Mouse (Mus musculus) thymus, adult 2 months (tissue): Measurements from ENCODE around the gene Rpap1. TPM values are rescaled to one million over a fixed set of nuclear protein-coding genes. Genes with fewer than 3 reads are reported as not detected.

Source experiments
- DNase-seq: peaks from one replicate; pipeline ENCODE4 v3.0.0; 2021
- H3K27ac ChIP-seq: fragments of 200-500 bp; 2 replicates; pipeline ENCODE4 v1.5.1; 2012; ENCODE audit warnings: low read length, control low read depth; ENCODE audit not compliant: control insufficient read depth, insufficient read depth
- H3K27me3 ChIP-seq: fragments of 200-500 bp; 2 replicates; pipeline ENCODE4 v1.6.1; 2012; ENCODE audit warnings: mild to moderate bottlenecking, low read length, moderate library complexity, mixed read lengths; ENCODE audit not compliant: control insufficient read depth, insufficient read depth
- H3K36me3 ChIP-seq: fragments of 200-500 bp; 2 replicates; pipeline ENCODE4 v1.6.1; 2012; ENCODE audit warnings: mild to moderate bottlenecking, low read length, moderate library complexity; ENCODE audit not compliant: control insufficient read depth, insufficient read depth
- H3K4me1 ChIP-seq: fragments of 200-500 bp; replicated peaks from 2 replicates; pipeline ENCODE4 v1.6.1; 2012; ENCODE audit warnings: low read length; ENCODE audit not compliant: control insufficient read depth, insufficient read depth
- H3K4me3 ChIP-seq: fragments of 200-500 bp; 2 replicates; pipeline ENCODE4 v1.5.1; 2012; ENCODE audit warnings: mild to moderate bottlenecking, low read length, control low read depth, moderate library complexity; ENCODE audit not compliant: control insufficient read depth, insufficient read depth
- CTCF ChIP-seq: fragments of 200-500 bp; IDR thresholded peaks from 2 replicates; pipeline ENCODE4 v1.5.1; 2012; ENCODE audit warnings: mild to moderate bottlenecking, control low read depth, low read length, moderate library complexity, borderline replicate concordance; ENCODE audit not compliant: control insufficient read depth, poor library complexity, insufficient read depth; ENCODE audit errors: extremely low read depth
- POLR2A ChIP-seq: fragments of 200-500 bp; IDR thresholded peaks from 2 replicates; pipeline ENCODE4 v1.6.1; 2012; ENCODE audit warnings: mild to moderate bottlenecking, low read length, control low read depth, moderate library complexity; ENCODE audit not compliant: control insufficient read depth, poor library complexity, insufficient read depth; ENCODE audit errors: extremely low read depth
- WGBS: fragments of 180-500 bp; shearing (Covaris S2); methylation state at CpG from one replicate; pipeline ENCODE4 v1.1.7; 2018; 5-methylcytosine and 5-hydroxymethylcytosine counted together
- polyA plus RNA-seq: library from polyadenylated mRNA; depleted of rRNA; stranded (reverse); fragments of >200 nt; gene quantifications from 2 replicates; pipeline ENCODE4 v1.2.3, GENCODE M21; 2012

Gene Rpap1
- polyA plus RNA-seq, 1 experiment: 54.6 TPM

- no peak for DNase-seq
- Histone ChIP-seq H3K27me3 (peaks cover 8% of the 10 kb centered on the region; the same call in 1 of the 2 replicates), H3K4me3 (no peak overlapping the region), H3K4me1 (peaks cover 1% of the 10 kb centered on the region; the same call in 1 of the 2 replicates), H3K36me3 (no peaks in the 10 kb centered on the region), H3K27ac (no peak overlapping the region)
- 94% methylated on average over 13 of the region's 13 CpGs for WGBS
- TF ChIP-seq POLR2A (no peak), CTCF (no peak)
Measured at GRCm38 (mm10) chr2:119749260-119749659, 38.1 kb downstream of the Rpap1 start.

GRCm38 (mm10) chr2:119747554-119747953, 39.8 kb downstream of the Rpap1 start:
- H3K27me3 ChIP-seq: peaks cover 15% of the 10 kb centered on the region
- whole genome bisulfite sequencing: 89% methylated on average over 7 of the region's 7 CpGs

GRCm38 (mm10) chr2:119745281-119745680, 42.1 kb downstream of the Rpap1 start:
- Histone ChIP-seq H3K36me3 (no peaks in the 10 kb centered on the region), H3K27me3 (peaks cover 15% of the 10 kb centered on the region), H3K27ac (no peak overlapping the region), H3K4me3 (no peak overlapping the region), H3K4me1 (peaks cover 26% of the 10 kb centered on the region)
- WGBS: 7% methylated on average over 1 of the region's 1 CpGs
- TF ChIP-seq POLR2A: no peak
- no peak for TF ChIP-seq CTCF
- DNase-seq: peak; percentile 22

More at GRCm38 (mm10) chr2:119747554-119747953, 39.8 kb downstream of the Rpap1 start:
- TF ChIP-seq CTCF (no peak), POLR2A (no peak)
- Histone ChIP-seq H3K36me3 (no peaks in the 10 kb centered on the region), H3K27ac (no peak overlapping the region), H3K4me3 (no peak overlapping the region), H3K4me1 (peaks cover 15% of the 10 kb centered on the region)
- no peak for DNase-seq

GRCm38 (mm10) chr2:119744163-119745111, 42.9 kb downstream of the Rpap1 start:
- Histone ChIP-seq H3K36me3 (no peaks in the 10 kb centered on the region), H3K27me3 (peaks cover 15% of the 10 kb centered on the region), H3K4me3 (no peak overlapping the region), H3K4me1 (peaks cover 26% of the 10 kb centered on the region), H3K27ac (no peak overlapping the region)
- WGBS: 17% methylated on average over 46 of the region's 46 CpGs
- no peak for TF ChIP-seq POLR2A
- TF ChIP-seq CTCF: no peak
- peak; percentile 12 for DNase-seq

- Histone ChIP-seq H3K36me3 (no peaks in the 10 kb centered on the region), H3K4me1 (peaks cover 26% of the 10 kb centered on the region), H3K27me3 (peaks cover 15% of the 10 kb centered on the region), H3K4me3 (no peak overlapping the region), H3K27ac (no peak overlapping the region)
- WGBS: 36% methylated on average over 22 of the region's 22 CpGs
- TF ChIP-seq CTCF (no peak), POLR2A (no peak)
- no peak for DNase-seq
Measured at GRCm38 (mm10) chr2:119743808-119744162, 43.6 kb downstream of the Rpap1 start.

- WGBS: 19% methylated on average over 31 of the region's 31 CpGs
- Histone ChIP-seq H3K4me1 (peaks cover 26% of the 10 kb centered on the region), H3K4me3 (peak overlapping the region; percentile 89), H3K27me3 (peaks cover 15% of the 10 kb centered on the region), H3K36me3 (no peaks in the 10 kb centered on the region), H3K27ac (no peak overlapping the region)
- peak; percentile 27 for DNase-seq
- TF ChIP-seq CTCF (no peak), POLR2A (no peak)
Measured at GRCm38 (mm10) chr2:119743176-119743807, 44.0 kb downstream of the Rpap1 start.
